Mouse (Mus musculus) embryonic facial prominence, embryonic 14.5 days (tissue): ENCODE data around the gene Vmn1r151. TPM values are rescaled to one million over a fixed set of nuclear protein-coding genes. Genes with fewer than 3 reads are reported as not detected.
"Not testable (repeated sequence)": the region's sequence is repeated elsewhere in the genome, so short reads cannot be mapped to it uniquely, and the experiment has no call there.

ENCODE experiments used
- ATAC-seq: fragments of 200-750 bp; cut with Nextera tagmentation; 2 replicates; pipeline ENCODE4 v1.8.0; 2017; ENCODE audit warnings: low read depth, moderate number of reproducible peaks, moderate TSS enrichment
- DNase-seq: peaks from one replicate; pipeline ENCODE4 v3.0.0-alpha.2; 2015; ENCODE audit warnings: low spot score
- H3K27ac ChIP-seq: fragments of 300-500 bp; sonication (generic); replicated peaks from 2 replicates; pipeline ENCODE4 v1.5.1; 2014; ENCODE audit warnings: low read depth, mild to moderate bottlenecking, low read length, moderate library complexity
- H3K27me3 ChIP-seq: fragments of 300-500 bp; sonication (generic); replicated peaks from 2 replicates; pipeline ENCODE4 v1.6.1; 2014; ENCODE audit warnings: low read length; ENCODE audit not compliant: control insufficient read depth, insufficient read depth
- H3K36me3 ChIP-seq: fragments of 300-500 bp; sonication (generic); 2 replicates; pipeline ENCODE4 v1.6.1; 2014; ENCODE audit warnings: low read length, mixed read lengths; ENCODE audit not compliant: control insufficient read depth, insufficient read depth
- H3K4me1 ChIP-seq: fragments of 300-500 bp; sonication (generic); 2 replicates; pipeline ENCODE4 v1.6.1; 2014; ENCODE audit warnings: antibody characterized with exemption, low read length; ENCODE audit not compliant: control insufficient read depth, insufficient read depth
- H3K4me2 ChIP-seq: fragments of 300-500 bp; sonication (generic); 2 replicates; pipeline ENCODE4 v1.6.1; 2014; ENCODE audit warnings: low read depth, mild to moderate bottlenecking, low read length, moderate library complexity, mixed read lengths
- H3K4me3 ChIP-seq: fragments of 300-500 bp; sonication (generic); 2 replicates; pipeline ENCODE4 v1.5.1; 2014; ENCODE audit warnings: low read depth, mild to moderate bottlenecking, low read length
- H3K9ac ChIP-seq: fragments of 300-500 bp; sonication (generic); 2 replicates; pipeline ENCODE4 v1.6.1; 2014; ENCODE audit warnings: low read depth, mild to moderate bottlenecking, low read length, moderate library complexity, mixed read lengths
- H3K9me3 ChIP-seq: fragments of 300-500 bp; sonication (generic); 2 replicates; pipeline ENCODE4 v1.6.1; 2016; ENCODE audit warnings: low read length; ENCODE audit not compliant: control insufficient read depth
- WGBS: fragments of 180-500 bp; shearing (Covaris S2); extraction: QIAGEN DNeasy Blood & Tissue Kit; methylation state at CpG from one replicate; pipeline ENCODE4 v1.1.7; 2014; 5-methylcytosine and 5-hydroxymethylcytosine counted together
- polyA plus RNA-seq: library from polyadenylated mRNA; unstranded; fragments of >200 nt; fragmentation: Nextera tagmentation; extraction: Ambion mirVana; gene quantifications from 2 replicates; pipeline ENCODE4 v1.2.1, GENCODE M21; 2014

The Vmn1r151 gene
- not detected in 2 replicates for polyA plus RNA-seq

GRCm38 (mm10) chr7:22499578-22499977 is at the start of gene Vmn1r151:
Gene Vmn1r151 (minus strand): TSS chr7:22499678.
- not testable (repeated sequence) for H3K9me3 ChIP-seq, H3K9ac ChIP-seq, H3K27ac ChIP-seq, H3K27me3 ChIP-seq, ATAC-seq, H3K4me2 ChIP-seq, DNase-seq, H3K4me3 ChIP-seq, H3K36me3 ChIP-seq, H3K4me1 ChIP-seq
- WGBS = 16% methylated on average over 1 of the region's 3 CpGs

GRCm38 (mm10) chr7:22534787-22535186 is 35.3 kb upstream of the Vmn1r151 start, which contains the start of gene Gm8677:
Gene Gm8677 (minus strand): TSS chr7:22534887.
- not testable (repeated sequence) for DNase-seq, H3K4me1 ChIP-seq, ATAC-seq, H3K9ac ChIP-seq, H3K27me3 ChIP-seq, H3K4me2 ChIP-seq, H3K36me3 ChIP-seq, H3K9me3 ChIP-seq, H3K27ac ChIP-seq, H3K4me3 ChIP-seq
- no CpG with 5 or more reads among the region's 1 CpGs for WGBS

GRCm38 (mm10) chr7:22522667-22523066 is 23.2 kb upstream of the Vmn1r151 start, which contains the start of gene Vmn1r152:
Gene Vmn1r152 (plus strand): TSS chr7:22522967.
- not testable (repeated sequence) for H3K9me3 ChIP-seq, DNase-seq, ATAC-seq, H3K4me2 ChIP-seq, H3K36me3 ChIP-seq, H3K4me1 ChIP-seq, H3K4me3 ChIP-seq, H3K9ac ChIP-seq, H3K27me3 ChIP-seq, H3K27ac ChIP-seq
- no CpG with 5 or more reads among the region's 3 CpGs for WGBS

GRCm38 (mm10) chr7:22463975-22464374 is 35.5 kb downstream of the Vmn1r151 start, which contains the start of gene Gm10665:
Gene Gm10665 (minus strand): TSS chr7:22464075.
- not testable (repeated sequence) for H3K27me3 ChIP-seq, H3K9ac ChIP-seq, H3K9me3 ChIP-seq, H3K4me2 ChIP-seq, DNase-seq, H3K4me3 ChIP-seq, H3K36me3 ChIP-seq, H3K27ac ChIP-seq, ATAC-seq, H3K4me1 ChIP-seq
- WGBS = no CpG with 5 or more reads among the region's 5 CpGs

Other genes starting within 250 kb of the Vmn1r151 start
- not detected in 2 replicates for gene Gm4187, start 170.0 kb downstream of the Vmn1r151 start, polyA plus RNA-seq
- not detected in 2 replicates for gene Gm8660, start 128.6 kb downstream of the Vmn1r151 start, polyA plus RNA-seq
- not detected in 2 replicates for gene Vmn1r148, start 86.1 kb downstream of the Vmn1r151 start, polyA plus RNA-seq
- gene Vmn1r149, start 61.4 kb downstream of the Vmn1r151 start, polyA plus RNA-seq = not detected in 2 replicates
- gene Gm10665, start 35.6 kb downstream of the Vmn1r151 start, polyA plus RNA-seq = not detected in 2 replicates
- not detected in 2 replicates for gene Vmn1r152, start 23.3 kb upstream of the Vmn1r151 start, polyA plus RNA-seq
- not detected in 2 replicates for gene Gm8677, start 35.2 kb upstream of the Vmn1r151 start, polyA plus RNA-seq
- not detected in 2 replicates for gene Gm4201, start 65.7 kb upstream of the Vmn1r151 start, polyA plus RNA-seq
- gene Gm4565, start 88.4 kb upstream of the Vmn1r151 start, polyA plus RNA-seq = not detected in 2 replicates
- not detected in 2 replicates for gene Vmn1r155, start 158.3 kb upstream of the Vmn1r151 start, polyA plus RNA-seq
- not detected in 2 replicates for gene Gm8693, start 192.6 kb upstream of the Vmn1r151 start, polyA plus RNA-seq
- not detected in 2 replicates for gene Gm4567, start 220.0 kb upstream of the Vmn1r151 start, polyA plus RNA-seq